Mouse (Mus musculus): Measurements from ENCODE around the gene Sytl3. TPM values are rescaled to one million over a fixed set of nuclear protein-coding genes. Genes with fewer than 3 reads are reported as not detected.

The Sytl3 gene
- polyA plus RNA-seq, 1 experiment from 2014 or later = 0.30 TPM

DNA sequence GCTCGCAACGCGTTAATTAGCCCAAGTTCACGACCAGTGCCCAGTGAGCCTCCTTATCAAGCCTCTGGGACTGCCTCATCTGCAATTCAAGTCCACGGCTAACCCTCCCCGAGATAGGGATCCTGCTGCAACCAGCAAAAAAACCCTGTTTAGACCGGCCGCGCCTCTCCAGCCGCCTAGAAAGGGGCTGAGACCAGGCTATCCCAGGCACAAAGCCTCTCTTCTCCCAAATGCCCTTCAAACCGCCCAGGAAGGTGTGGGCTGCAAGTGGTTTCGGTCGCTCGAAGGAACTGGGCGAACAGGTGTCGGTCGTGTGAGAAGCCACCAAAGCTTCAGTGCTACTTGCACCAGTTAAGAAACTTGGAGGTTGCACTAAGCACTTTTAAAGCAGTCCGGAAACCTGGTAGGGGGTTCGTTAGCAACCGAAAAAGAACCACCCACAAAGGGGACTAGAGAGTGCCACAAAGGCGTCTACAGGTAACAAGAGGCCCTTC lies 123.2 kb downstream of the Sytl3 start:
- no peaks in the 10 kb centered on the region for H3K36me3 ChIP-seq
- no peaks in the 10 kb centered on the region for H3K9me3 ChIP-seq (replicated peaks)
- peaks cover 43% of the 10 kb centered on the region for H3K4me1 ChIP-seq (replicated peaks)
- no peaks in the 10 kb centered on the region for H3K27me3 ChIP-seq
- H3K4me3 ChIP-seq = peak overlapping the region; percentile 77
- H3K4me2 ChIP-seq = peak overlapping the region; percentile 94
- H3K27ac ChIP-seq = peak overlapping the region; percentile 94
- under 1% methylated on average over 21 of the region's 21 CpGs for WGBS
- 0 out of 2 replicates have a peak, but pooled peaks have one; percentile 0 for ATAC-seq (replicated peaks; ENCODE audit: insufficient number of reproducible peaks, insufficient read depth, low FRiP score, low read depth)
- peak overlapping the region; percentile 87 for H3K9ac ChIP-seq

GRCm38 (mm10) chr17:6782611-6783005 lies 123.7 kb downstream of the Sytl3 start, which contains the start of gene Ezr:
Gene Ezr, minus strand, starts transcription at chr17:6782784.
- WGBS = under 1% methylated on average over 52 of the region's 52 CpGs
- ATAC-seq (replicated peaks; ENCODE audit: insufficient number of reproducible peaks, insufficient read depth, low FRiP score, low read depth) = peak; percentile 87
- Histone ChIP-seq H3K4me3 (peak within 1 kb of the TSS; percentile 77), H3K36me3 (no peaks in the 10 kb centered on the region), H3K4me2 (peak within 1 kb of the TSS; percentile 94), H3K27ac (peak within 1 kb of the TSS; percentile 94), H3K27me3 (no peaks in the 10 kb centered on the region), H3K9ac (peak within 1 kb of the TSS; percentile 87), H3K4me1 (replicated peaks) (peaks cover 39% of the 10 kb centered on the region), H3K9me3 (replicated peaks) (no peaks in the 10 kb centered on the region)

DNA sequence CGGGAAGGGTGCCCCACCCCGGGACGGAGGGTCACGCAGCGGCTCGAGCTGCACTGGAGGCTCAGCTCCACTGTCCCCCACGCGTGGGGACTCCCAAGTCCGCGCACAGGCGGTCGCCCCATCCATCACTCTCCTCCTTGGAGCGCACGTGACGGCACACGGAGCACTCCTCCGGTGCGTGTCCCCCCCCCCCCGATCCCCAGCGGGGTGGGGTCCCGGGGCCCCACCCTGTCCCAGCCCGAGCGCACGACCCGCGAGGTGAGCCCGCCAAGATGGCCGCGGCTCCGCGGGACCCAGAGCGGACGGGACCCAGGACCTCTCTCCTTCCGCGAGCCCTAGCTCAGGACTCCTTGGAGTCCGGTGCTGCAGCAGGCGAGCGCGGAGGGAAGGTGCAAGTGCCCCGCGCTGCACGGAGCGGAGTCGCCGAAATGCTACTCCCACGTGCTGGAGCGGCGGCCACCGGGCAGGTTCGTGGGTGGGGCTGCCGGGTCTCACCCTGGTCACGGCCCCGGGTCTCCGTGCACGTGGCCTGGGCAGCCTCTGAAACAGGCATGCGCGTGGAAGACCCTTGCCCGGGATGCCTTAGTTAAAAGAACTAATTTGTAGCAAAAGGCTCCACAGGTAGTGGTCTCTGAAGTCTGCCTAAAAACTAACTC lies 124.2 kb downstream of the Sytl3 start:
- ATAC-seq (replicated peaks; ENCODE audit: insufficient number of reproducible peaks, insufficient read depth, low FRiP score, low read depth) = peak; percentile 61
- 0% methylated on average over 56 of the region's 58 CpGs for WGBS
- H3K27ac ChIP-seq = peak overlapping the region; percentile 94
- peaks cover 34% of the 10 kb centered on the region for H3K4me1 ChIP-seq (replicated peaks)
- peak overlapping the region; percentile 87 for H3K9ac ChIP-seq
- H3K4me3 ChIP-seq = peak overlapping the region; percentile 77
- no peaks in the 10 kb centered on the region for H3K36me3 ChIP-seq
- H3K4me2 ChIP-seq = peak overlapping the region; percentile 94
- no peaks in the 10 kb centered on the region for H3K27me3 ChIP-seq
- no peaks in the 10 kb centered on the region for H3K9me3 ChIP-seq (replicated peaks)

DNA sequence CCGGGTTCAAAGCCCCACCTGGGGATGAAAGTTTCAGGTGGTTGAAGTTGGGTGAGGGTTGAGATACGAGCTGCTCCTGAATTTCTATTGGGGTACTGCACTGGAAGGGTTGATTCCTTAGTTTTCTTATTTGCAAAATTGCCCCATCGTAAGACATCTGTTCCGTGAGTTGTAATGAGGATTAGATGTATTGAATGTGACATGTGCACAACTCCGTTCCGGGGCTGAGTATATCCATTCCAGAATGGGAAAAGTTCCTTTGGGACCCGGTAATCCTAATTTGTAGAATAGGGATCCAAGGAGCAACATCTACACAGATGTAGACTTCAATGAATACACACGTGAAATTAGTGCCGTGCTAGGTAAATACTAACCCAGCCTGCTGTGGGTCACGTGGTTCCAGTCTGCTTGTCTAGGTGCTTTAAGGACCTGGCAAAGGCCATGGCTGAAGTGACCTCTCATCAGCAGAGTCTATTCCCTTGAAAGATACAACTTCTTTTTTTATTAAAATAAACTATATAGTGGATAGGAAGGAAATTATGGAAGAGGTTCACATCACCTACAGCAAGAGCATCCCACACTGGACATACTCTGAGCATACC lies 125.0 kb downstream of the Sytl3 start:
- H3K9me3 ChIP-seq (replicated peaks) = no peaks in the 10 kb centered on the region
- H3K27ac ChIP-seq = no peak overlapping the region
- no peaks in the 10 kb centered on the region for H3K36me3 ChIP-seq
- ATAC-seq (replicated peaks; ENCODE audit: insufficient number of reproducible peaks, insufficient read depth, low FRiP score, low read depth) = no peak
- H3K9ac ChIP-seq = peak overlapping the region; percentile 87; the same call in 1 of the 2 replicates
- peak overlapping the region; percentile 94 for H3K4me2 ChIP-seq
- H3K27me3 ChIP-seq = no peaks in the 10 kb centered on the region
- WGBS = 49% methylated on average over 10 of the region's 10 CpGs
- H3K4me1 ChIP-seq (replicated peaks) = peaks cover 29% of the 10 kb centered on the region
- peak overlapping the region; percentile 77 for H3K4me3 ChIP-seq

DNA sequence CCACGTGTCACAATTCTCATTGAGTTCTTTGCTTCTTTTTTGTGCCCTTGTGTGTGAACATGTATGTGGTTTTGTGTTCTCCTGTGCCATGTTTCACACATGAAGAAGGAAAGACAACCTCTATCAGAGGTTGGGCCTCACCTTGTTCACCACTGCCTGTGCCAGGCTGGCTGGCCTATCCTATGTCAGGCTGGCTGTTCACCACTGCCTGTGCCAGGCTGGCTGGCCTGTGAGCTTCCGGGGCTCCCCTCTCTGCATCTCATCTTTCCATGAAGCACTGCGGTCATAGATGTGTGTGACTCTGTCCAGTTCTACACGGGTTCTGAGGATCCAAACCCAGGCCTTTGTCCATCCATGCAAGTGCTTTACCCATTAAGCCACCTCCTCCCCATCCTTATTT lies 128.3 kb downstream of the Sytl3 start:
- ATAC-seq (replicated peaks; ENCODE audit: insufficient number of reproducible peaks, insufficient read depth, low FRiP score, low read depth) = no peak
- Histone ChIP-seq H3K36me3 (no peaks in the 10 kb centered on the region), H3K4me3 (no peak overlapping the region), H3K27me3 (no peaks in the 10 kb centered on the region), H3K4me1 (replicated peaks) (0 out of 2 replicates have a peak, but pooled peaks cover 9% of the 10 kb centered on the region), H3K9ac (no peak overlapping the region), H3K4me2 (no peak overlapping the region), H3K27ac (no peak overlapping the region), H3K9me3 (replicated peaks) (no peaks in the 10 kb centered on the region)
- 82% methylated on average over 4 of the region's 4 CpGs for WGBS

Other genes starting within 250 kb of the Sytl3 start
- gene Dynlt1b, start 229.0 kb upstream of the Sytl3 start, polyA plus RNA-seq (2015; fragmentation: Nextera tagmentation; extraction: Ambion mirVana) = 361 and 375 TPM in 2 replicates
- 24.3 and 25.7 TPM in 2 replicates for gene Dynlt1c, start 57.4 kb upstream of the Sytl3 start, polyA plus RNA-seq (2015; fragmentation: Nextera tagmentation; extraction: Ambion mirVana)
- gene Dynlt1f, start 3.2 kb upstream of the Sytl3 start, polyA plus RNA-seq (2015; fragmentation: Nextera tagmentation; extraction: Ambion mirVana) = 171 and 185 TPM in 2 replicates
- 109 and 136 TPM in 2 replicates for gene Ezr, start 123.7 kb downstream of the Sytl3 start, polyA plus RNA-seq (2015; fragmentation: Nextera tagmentation; extraction: Ambion mirVana)